Mouse (Mus musculus) skeletal muscle tissue, adult 2 months (tissue): Measurements from ENCODE around the gene Galnt4.
A peak's percentile ranks its signal among the peaks of the same experiment; 100 is the strongest.

Source experiments
- DNase-seq: peaks from one replicate; pipeline ENCODE4 v3.0.0-alpha.2; 2012; ENCODE audit warnings: low read depth, low spot score

Galnt4 gene

DNA sequence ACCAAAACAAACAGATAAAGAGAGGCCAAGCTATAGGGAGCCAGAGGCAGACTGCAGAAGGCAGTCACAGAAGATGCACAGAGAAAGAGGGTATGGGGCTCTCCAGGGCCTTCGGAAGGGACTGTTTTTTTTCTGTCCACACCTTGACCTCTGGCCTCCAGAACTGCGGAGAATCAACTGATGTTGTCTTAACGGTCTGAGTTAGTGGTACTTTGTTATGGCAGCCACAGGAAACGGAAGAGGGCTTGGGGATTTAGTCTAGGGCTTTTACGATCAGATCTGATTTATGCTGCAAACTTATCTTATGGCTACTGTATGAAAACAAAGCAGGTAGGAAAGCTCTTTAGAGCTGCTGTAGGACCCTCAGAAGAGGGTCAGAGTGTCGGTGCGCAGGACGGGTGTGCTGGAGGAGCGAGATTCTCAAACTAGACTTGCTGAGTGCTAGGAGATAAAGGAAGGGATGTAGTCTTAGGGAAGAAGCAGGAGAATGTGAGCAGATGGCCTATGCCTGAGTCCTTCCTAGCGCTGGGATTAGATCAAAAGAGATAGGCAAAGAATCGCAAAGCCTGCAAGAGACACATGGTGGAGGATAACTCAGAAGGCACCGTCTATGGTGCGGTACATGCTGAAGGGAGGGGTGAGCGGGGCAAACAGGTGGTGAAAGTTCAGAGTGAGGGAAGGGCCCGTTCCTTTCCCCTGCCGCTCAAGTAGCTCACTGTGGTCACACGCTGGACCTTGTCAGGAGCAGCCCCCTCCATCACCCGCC lies 7.7 kb downstream of the Galnt4 start:
- DNase-seq: no peak

DNA sequence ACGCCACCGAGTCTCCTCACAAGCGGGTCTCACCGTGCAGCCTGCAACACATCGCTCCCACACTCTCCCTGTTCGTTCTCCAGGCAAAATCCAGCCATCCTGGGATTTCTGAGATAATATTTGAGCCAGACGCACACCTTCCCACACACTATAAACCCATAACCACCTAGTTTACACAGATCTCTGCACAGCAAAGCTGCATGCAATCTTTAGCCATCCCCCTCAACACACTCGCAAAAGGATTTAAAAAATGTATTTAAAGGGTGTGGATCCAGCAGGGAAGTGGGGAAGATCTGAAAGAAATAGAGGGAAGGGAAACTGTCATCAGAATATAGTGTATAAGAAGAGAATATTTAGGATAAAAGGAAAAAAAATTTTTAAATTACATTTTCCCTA lies 8.3 kb downstream of the Galnt4 start:
- DNase-seq: no peak

DNA sequence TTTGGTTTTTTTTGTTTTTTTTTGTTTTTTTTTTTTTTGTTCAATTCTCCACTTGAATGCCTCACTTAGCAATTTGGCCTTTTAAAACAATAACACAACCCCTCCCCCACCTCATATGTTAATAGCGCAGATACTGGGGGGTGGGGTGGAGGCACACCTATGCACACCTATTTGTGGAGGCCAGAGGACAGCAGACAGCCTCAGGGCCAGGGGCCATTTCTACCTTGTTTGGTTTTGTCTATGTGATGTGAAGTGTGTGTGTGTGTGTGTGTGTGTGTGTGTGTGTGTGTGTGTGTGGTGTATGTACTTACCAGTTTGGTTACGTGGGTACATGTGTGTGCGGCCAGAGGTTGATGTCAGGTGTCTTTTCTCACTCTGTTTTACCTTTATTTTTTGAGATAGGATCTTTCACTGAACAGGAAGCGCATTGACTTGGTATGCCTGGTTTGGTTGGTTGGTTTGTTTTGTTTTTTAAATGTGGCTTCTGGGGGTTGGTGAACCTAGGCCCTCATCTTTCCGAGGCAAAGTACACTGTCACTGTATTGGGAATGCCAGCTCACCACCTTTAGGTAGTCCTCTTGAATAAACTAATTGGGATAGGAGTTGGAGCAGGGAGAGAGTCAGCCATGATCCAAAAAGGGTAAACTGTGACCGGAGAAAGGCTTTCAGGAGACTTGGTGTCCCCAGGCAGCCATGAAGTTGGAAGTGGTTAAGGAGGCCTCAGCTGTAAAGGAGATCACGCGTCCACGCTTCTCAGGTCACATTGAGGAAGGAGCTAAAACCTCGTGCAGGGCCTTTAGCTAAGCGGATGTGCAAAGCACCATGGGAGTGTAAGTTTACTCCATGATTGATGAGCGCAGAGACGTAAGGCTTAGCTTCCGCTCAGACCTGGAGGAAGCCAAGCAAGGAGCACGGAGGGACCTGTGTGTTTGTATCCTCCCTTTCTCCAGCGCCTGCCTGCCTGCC lies 9.0 kb downstream of the Galnt4 start:
- no peak for DNase-seq

DNA sequence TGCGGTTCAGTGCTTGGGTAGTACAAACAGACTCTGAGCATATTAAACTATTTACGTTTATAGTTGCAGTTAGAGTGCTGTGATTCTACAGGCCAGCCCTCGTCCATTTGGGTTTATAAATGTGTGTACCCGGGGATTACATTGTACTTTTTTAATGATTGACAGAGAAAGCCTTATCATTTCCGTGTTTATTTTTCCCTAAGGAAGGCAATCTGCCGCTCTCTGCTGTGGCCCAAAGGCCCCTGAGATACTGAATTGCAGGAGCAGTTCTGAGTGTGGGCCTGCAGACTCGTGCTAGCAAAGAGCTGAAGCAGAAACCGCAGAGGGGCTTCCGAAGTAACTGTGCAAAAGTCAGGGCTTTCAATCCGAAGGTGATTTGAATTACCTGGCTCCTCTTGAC lies 9.9 kb downstream of the Galnt4 start:
- DNase-seq: no peak

DNA sequence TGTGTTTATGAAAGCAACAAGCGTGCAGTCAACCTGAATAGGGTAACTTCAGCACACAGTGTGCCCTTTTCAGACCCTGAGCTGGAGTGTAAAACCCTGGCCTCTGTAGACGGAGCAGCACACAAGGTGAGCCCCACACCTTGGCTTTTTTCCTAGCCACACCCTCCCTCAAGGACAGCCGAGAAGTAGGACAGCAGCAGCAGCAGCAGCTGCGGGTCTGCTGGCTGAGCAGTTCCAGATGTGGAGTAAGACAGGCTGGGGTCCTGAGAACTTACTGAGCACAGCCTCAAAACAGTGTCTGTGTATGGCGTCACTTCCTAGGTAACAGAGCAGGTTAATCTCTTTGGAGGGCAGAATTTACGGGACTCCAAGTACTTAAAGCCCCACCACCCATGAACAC lies 10.7 kb downstream of the Galnt4 start:
- DNase-seq: no peak

DNA sequence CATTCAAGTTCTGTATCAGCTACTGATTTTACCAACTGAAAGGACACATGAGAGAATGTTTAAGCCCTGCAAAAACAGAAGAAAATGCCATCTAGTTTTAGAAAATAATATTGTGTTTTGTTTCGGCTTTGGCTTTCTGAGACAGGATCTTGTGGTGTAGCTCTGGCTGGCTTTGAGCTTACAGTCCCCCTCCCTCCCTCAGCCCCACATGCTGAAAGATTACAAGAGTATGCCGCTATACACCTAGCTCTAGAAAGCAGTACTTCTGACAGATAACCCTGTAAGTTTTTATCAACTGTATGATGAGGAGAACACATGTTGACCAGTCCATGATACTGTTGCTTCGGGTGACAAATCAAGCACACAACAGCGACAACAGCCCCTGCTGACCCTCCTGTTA lies 11.5 kb downstream of the Galnt4 start:
- no peak for DNase-seq

DNA sequence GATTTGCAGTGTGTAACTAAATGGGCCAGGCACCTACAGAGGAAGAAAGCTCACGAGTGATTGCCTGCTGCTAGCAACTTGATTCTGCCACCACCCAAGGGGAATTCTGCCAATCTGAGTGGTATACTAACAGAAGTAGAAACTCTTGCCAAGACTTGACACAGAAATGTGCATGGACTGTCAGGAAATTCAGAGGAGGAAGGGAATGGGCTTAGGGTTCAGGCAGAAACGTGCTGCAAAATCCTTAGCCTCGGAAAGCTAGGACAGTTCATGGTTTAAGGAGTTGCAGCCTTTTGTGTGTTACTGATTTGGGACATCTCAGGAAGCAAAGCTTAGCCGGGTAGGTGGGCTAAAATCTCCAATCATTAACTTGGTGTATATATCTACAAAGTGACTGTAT lies 18.3 kb downstream of the Galnt4 start, which contains the start of gene Phxr2:
TSS of gene Phxr2 (minus strand) at position 101 of the 400 bp plus-strand sequence.
- DNase-seq: no peak

DNA sequence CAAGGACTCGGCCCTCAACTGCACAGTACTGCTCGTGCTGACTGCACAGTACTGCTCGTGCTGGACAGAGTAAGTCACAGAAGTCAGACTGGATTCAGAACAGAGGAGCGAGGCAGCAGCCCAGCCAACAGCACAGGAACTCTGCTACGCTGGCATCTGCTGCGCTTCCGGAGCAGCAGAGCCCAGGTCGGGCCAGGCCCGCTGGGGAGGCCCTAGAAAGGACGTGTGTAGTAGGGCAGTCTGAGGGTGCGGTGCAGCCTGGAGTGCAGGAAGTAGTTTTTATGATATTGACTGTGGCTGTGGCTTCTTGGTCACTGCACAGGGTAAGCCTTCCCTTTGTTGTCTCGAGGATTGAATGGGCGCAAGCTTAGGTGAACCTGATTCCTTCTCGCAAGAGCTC lies 19.0 kb downstream of the Galnt4 start:
- DNase-seq: no peak

DNA sequence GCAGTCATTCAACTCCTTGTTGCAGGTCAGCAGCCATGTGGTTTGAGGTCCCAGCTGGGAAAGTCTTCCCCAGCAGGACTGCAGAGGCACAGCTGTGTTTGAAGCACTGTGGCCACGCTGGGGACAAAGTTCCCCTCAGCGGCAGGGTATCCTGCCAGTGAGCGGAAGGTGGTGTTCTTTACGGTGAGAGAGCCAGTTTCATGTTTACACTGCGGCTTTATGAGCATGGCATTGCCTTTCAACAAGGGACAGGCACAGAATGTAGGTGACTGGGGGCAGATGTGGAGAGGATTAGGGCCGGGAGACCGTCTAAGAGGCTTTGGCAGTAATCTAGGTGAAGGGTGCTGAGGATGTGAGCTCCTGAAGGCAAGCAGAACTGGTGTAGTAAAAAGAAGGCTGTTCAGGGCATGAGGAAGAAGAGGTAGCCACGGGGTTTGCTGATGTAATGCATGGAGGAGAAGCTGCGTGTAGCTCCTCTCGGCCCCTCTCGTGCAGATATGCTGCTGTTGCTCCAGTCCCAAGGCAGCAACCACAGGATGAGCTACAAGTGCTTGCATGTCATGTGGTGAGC lies 19.8 kb downstream of the Galnt4 start:
- no peak for DNase-seq

DNA sequence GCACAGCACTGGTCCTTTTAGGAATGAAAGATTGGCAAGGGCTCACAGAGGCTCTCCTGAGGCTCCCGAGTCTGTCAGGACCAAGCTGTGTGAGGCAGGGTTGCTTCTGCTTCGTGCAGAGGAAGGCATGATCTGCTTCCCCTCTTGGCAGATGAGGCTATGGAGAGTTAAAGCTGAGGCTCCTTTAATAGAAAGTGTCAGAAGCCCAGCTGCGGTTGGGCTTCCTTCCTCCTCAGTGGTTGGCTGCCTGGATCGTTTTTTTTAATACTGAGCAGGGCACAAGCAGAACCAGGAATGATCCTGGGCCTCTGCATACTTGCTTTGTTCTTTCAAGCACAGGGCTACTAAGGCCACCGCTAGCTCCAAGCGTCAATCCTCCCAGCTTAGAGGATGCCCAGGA lies 22.7 kb downstream of the Galnt4 start:
- peak; percentile 50 for DNase-seq

DNA sequence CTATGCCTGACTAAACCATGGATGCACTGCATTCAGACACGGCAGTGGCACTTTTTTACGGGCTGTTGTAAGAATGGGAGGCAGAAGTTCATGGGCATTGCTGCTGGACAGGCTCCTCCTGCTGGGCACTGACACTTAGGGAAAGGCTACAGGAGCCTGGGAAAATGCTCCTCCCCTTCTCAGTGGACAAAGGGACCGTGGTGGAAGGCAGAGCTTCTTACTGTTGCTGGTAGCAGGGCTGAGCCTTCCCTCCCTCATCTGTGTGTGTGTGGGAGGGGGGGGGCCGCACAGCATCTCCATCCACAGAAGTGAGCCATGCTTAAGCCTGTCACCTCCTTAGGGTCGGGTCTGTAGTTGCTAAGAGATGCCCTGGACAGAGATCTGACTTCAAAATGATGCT lies 23.3 kb downstream of the Galnt4 start:
- DNase-seq: no peak

DNA sequence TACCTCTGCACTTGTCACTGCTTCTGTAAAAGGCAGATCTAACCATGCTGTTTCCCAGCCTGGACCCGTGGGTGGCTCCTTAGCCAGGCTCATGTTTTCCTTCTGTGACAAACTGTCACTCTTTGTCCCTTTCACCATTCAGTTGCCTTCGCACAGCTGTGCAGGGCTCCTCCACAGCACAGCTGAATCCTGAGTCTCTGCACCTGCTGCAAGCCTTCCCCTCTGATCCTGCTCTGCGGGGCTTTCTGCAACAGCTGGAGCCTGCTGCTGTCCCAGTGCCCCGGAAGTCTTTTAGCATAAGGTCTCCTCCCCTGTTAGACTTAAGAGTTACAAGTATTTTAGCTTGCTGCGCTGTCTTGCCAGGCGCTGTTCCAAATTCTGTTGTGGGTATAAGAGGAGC lies 24.2 kb downstream of the Galnt4 start:
- no peak for DNase-seq

DNA sequence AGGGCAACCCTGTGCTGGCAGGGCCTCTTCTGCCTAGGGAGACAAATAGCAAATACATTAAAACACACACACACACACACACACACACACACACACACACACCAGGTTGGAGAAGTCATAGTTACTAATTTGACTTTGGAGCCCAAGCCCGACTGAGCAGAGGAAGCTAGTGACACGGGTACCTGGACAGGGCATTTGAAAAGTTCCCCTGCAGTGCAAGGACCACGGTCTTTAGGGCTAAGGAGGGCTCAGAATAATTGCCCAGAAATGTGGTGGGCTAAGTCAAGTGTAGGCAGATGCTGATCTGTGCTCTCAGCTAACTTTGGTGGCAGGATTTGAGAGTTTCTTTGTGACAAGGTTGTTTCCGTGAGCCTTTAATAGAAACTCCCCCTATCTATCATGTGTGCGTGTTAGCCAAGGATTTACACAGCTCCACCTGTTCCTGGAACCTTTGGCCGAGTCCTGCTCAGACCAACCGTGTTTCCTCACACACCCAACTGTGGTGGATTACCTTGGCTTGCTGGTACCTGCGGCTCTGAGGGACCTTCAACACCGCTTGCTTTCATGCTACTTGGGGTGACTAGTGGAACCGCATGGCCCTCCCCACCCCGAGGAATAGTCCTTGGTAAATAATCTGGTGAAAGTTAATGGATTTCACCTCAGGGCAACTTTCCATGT lies 24.8 kb downstream of the Galnt4 start:
- no peak for DNase-seq

DNA sequence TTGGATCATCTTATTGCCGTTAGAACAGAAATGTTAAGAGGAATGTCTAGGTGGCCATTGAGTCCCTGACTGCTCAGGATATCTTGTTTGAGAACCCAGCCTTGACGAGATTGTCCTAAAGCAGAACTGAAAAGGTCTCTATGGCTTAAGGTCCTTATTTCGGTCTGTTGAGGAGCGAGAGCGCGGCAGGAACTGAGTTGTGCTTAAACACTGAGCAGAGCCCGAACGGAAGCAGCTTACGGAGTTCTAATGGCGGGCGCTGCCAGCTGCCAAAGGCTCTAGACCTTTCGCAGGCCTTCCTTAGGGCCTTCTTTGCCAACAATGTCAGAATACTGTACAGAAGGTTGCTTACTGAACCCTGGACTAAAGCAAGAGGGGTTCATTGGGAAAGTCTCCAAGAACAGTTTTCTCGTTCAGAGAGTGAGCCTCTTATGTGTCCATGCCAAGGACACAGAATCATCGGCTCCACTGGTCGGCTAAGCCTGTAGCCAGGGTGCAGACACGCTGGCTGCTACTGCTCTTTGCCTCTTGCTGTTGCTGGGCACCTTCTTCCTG lies 25.4 kb downstream of the Galnt4 start:
- DNase-seq: no peak

DNA sequence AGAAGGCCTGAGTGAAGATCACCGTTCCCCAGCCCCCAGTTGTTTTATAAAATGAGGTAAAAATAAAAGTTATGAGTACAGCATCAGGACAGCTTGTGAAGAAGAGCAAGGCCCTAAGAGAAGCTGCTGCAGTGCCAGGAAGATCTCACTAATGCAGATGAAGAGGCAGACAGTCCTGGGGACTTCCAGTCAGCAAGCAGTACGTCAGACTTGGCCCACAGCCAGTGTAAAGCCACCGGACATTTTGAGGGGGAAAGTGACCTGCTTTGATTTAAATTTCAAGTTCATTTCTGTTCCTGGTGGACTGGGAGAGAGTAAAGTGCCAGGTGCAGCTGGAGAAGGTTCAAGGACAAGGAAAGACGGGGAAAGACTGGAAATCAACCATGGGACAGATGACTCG lies 28.4 kb downstream of the Galnt4 start:
- DNase-seq: no peak

DNA sequence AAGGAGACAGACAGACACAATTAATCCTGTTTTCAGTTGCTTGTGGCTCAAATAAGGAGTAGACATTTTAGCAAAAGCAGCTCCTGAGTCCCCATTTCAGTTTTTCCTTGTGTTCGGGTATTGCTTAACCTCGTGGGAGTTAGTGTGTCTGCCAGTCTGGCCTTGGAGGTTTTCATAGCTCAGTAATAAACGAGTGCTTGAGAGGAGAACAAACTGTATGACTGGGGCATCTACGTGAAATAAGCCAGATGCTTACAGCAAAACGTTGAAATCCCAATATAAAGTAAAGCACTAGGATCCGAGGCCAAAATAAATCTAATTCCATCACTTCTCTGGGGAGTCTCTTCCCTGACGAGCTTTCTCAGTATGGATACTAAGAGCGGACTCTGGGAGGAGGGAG lies 37.7 kb downstream of the Galnt4 start:
- DNase-seq: no peak

DNA sequence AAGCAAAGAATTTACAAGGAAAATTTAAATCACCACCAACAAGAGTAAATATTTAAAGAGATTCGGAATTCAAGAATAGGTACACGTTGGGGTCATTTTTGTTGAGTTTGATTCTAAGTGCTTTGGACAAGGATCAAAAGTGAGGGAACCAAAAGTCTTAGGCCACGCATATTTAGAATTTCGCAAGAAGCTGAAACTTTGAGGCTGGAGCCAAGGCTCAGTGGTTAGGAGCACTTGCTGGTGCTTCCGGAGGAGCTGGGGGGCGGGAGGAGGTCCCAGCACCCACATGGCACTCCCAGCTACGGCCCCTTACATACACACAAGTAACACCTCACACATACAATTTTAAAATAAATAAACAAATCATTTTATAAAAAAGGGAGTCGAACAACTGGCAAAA lies 38.6 kb downstream of the Galnt4 start:
- DNase-seq: no peak

DNA sequence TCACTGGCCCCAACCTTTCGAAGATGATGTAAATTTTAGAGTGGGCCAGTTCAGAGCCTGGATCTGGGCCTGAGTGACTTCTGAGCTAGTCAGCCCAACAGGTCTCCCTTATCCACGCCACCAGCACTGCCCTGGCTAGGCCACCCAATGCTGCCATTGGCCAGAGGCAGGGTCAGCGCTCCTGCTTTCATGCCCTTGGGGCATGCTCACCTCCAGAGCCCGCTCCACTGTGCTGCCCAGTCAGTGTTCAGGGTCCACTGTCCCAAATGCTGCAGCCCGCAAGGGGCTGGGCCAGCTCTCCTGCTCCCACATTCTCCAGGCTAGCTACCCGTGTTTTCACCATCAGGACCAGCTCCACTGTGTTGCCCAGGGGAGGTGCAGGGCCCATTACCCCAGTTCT lies 42.1 kb downstream of the Galnt4 start:
- DNase-seq: no peak

DNA sequence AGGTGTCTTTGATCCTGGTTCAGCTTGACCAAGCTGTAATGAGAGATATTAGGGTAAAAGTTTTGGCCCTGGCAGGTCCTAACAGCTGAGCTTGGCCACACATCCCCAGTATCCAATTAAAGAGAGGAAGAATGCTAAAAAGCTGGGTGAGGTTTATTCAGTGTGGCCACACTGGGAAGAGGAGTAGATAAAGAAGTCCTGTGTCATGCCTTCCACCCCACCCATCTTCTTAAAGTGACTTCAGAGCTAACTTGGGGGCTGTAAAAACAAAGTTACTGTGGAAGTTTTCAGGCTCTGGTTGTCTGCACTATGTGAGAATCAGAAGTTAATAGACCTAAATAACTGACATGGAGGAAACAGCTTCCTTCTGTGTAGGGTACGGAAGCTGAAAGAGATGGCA lies 43.6 kb downstream of the Galnt4 start:
- no peak for DNase-seq

DNA sequence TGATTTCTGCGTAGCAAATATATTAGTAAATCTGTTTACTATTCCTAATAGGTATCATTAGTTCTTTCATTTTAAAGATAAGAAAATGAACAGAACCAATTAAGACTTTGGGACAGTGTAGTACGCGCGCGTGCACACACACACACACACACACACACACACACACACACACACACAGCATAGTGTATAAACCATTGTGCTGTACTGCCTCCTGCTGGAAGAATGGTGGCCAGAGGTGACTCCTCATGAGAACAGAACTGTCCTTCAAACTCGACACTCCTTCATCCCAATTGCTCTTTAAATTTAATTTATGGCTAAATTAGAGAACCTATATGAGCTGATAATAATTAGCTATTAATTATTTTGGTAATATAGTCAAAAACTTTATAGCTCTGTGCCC lies 44.1 kb downstream of the Galnt4 start:
- DNase-seq: no peak

DNA sequence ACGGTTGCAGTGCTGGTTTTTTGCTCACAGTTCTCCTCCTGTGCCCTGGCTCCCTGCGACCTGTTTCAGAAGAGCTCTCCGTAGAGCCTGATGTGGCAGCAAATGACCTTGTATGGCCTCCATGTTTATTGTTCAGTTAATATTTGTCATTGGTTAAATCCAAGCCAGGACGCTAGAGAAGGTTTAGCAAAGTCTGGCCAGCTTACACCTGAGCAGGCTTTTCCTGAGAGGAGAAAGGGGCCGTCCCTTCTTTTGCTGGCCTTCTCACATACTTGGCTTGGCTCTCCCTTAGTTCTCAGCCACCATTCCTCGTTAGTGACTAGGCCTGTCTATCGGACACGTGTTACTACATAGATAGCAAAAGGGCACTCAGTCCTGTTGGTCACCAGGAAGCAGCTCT lies 46.7 kb downstream of the Galnt4 start:
- no peak for DNase-seq

DNA sequence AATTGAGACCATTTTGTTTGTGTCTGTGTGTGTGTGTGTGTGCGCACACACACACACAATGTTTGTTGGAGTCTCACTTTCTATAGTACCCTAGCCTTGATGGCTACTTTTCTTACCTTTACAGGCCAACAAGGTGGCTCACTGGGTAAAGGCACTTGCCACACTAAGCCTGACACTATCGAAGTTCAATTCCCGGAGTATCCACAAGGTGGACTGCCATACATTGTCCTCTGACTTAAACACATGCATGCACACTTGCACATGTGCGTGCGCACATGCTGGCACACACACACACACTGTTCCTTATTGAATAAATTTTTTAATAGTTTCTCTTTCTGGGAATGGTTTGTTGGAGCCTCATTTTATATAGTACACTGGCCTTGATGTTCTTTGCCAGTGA lies 48.8 kb downstream of the Galnt4 start:
- DNase-seq: no peak
